Mouse (Mus musculus): ENCODE measurements at regions not wholly inside any gene's neighbourhood (a gene's known extent, or its start where the extent isn't known, plus 50 kb on each side); places are given as distances from the start of the nearest gene placed in this dataset.

GRCm38 (mm10) chr2:170222819-170223218, 74.9 kb upstream of the Zfp217 start:
- DNase-seq (ENCODE audit: low spot score) (no peak), ATAC-seq (no peak)
- H3K4me3 ChIP-seq (ENCODE audit: low read depth, low read length) = no peak overlapping the region
- H3K4me2 ChIP-seq (replicated peaks; ENCODE audit: low read depth, low read length) = peak overlapping the region; percentile 67; the same call in 1 of the 2 replicates
- H3K4me1 ChIP-seq (ENCODE audit: insufficient read depth, low read depth, low read length) = peaks cover 6% of the 10 kb centered on the region; the same call in 1 of the 2 replicates
- no peaks in the 10 kb centered on the region for H3K27me3 ChIP-seq (replicated peaks; ENCODE audit: insufficient read depth, low read length)
- H3K9ac ChIP-seq (replicated peaks; ENCODE audit: low read depth) = no peak overlapping the region
- no peaks in the 10 kb centered on the region for H3K36me3 ChIP-seq (ENCODE audit: insufficient read depth, low read length)
- TF ChIP-seq CTCF (IDR thresholded peaks at IDR 0.05) (no peak), EP300 (IDR thresholded peaks at IDR 0.05) (no peak)
- H3K9me3 ChIP-seq (ENCODE audit: low read length) = no peaks in the 10 kb centered on the region
- WGBS = under 1% methylated on average over 6 of the region's 6 CpGs
- peak overlapping the region; percentile 38; the same call in 1 of the 2 replicates for H3K27ac ChIP-seq (ENCODE audit: low read length)

GRCm38 (mm10) chr2:170221994-170222535, 74.2 kb upstream of the Zfp217 start:
- Histone ChIP-seq H3K36me3 (ENCODE audit: insufficient read depth, low read length) (no peaks in the 10 kb centered on the region), H3K9me3 (ENCODE audit: low read length) (no peaks in the 10 kb centered on the region), H3K4me2 (replicated peaks; ENCODE audit: low read depth, low read length) (peak overlapping the region; percentile 67; the same call in 1 of the 2 replicates), H3K4me1 (ENCODE audit: insufficient read depth, low read depth, low read length) (peaks cover 6% of the 10 kb centered on the region; the same call in 1 of the 2 replicates), H3K27me3 (replicated peaks; ENCODE audit: insufficient read depth, low read length) (no peaks in the 10 kb centered on the region), H3K27ac (ENCODE audit: low read length) (peak overlapping the region; percentile 38; the same call in 1 of the 2 replicates), H3K9ac (replicated peaks; ENCODE audit: low read depth) (no peak overlapping the region), H3K4me3 (ENCODE audit: low read depth, low read length) (no peak overlapping the region)
- no peak for TF ChIP-seq EP300 (IDR thresholded peaks at IDR 0.05)
- ATAC-seq (no peak), DNase-seq (ENCODE audit: low spot score) (no peak)
- WGBS = 14% methylated on average over 13 of the region's 13 CpGs

- TF ChIP-seq EP300 (IDR thresholded peaks at IDR 0.05) (no peak), CTCF (IDR thresholded peaks at IDR 0.05) (no peak)
- peak overlapping the region; percentile 62 for H3K27ac ChIP-seq (ENCODE audit: low read length)
- H3K27me3 ChIP-seq (replicated peaks; ENCODE audit: insufficient read depth, low read length) = no peaks in the 10 kb centered on the region
- H3K4me2 ChIP-seq (replicated peaks; ENCODE audit: low read depth, low read length) = peak overlapping the region; percentile 67
- H3K9me3 ChIP-seq (ENCODE audit: low read length) = no peaks in the 10 kb centered on the region
- peak; percentile 55 for ATAC-seq
- H3K9ac ChIP-seq (replicated peaks; ENCODE audit: low read depth) = no peak overlapping the region; the same call in 1 of the 2 replicates
- peak overlapping the region; percentile 38 for H3K4me3 ChIP-seq (ENCODE audit: low read depth, low read length)
- DNase-seq (ENCODE audit: low spot score) = peak; percentile 84
- WGBS = under 1% methylated on average over 20 of the region's 20 CpGs
- peaks cover 6% of the 10 kb centered on the region; the same call in 1 of the 2 replicates for H3K4me1 ChIP-seq (ENCODE audit: insufficient read depth, low read depth, low read length)
- H3K36me3 ChIP-seq (ENCODE audit: insufficient read depth, low read length) = no peaks in the 10 kb centered on the region
These were observed 73.0 kb upstream of the Zfp217 start for GRCm38 (mm10) chr2:170220871-170221369.

GRCm38 (mm10) chr2:170220443-170220842, 72.5 kb upstream of the Zfp217 start:
- Histone ChIP-seq H3K9me3 (ENCODE audit: low read length) (no peaks in the 10 kb centered on the region), H3K36me3 (ENCODE audit: insufficient read depth, low read length) (no peaks in the 10 kb centered on the region), H3K9ac (replicated peaks; ENCODE audit: low read depth) (no peak overlapping the region), H3K4me1 (ENCODE audit: insufficient read depth, low read depth, low read length) (peaks cover 6% of the 10 kb centered on the region; the same call in 1 of the 2 replicates), H3K27ac (ENCODE audit: low read length) (peak overlapping the region; percentile 62; the same call in 1 of the 2 replicates), H3K4me3 (ENCODE audit: low read depth, low read length) (peak overlapping the region; percentile 38), H3K27me3 (replicated peaks; ENCODE audit: insufficient read depth, low read length) (no peaks in the 10 kb centered on the region), H3K4me2 (replicated peaks; ENCODE audit: low read depth, low read length) (peak overlapping the region; percentile 67)
- no peak for TF ChIP-seq CTCF (IDR thresholded peaks at IDR 0.05)
- no peak; the same call in 1 of the 2 replicates for TF ChIP-seq EP300 (IDR thresholded peaks at IDR 0.05)
- ATAC-seq = peak; percentile 34
- 3% methylated on average over 11 of the region's 11 CpGs for WGBS
- DNase-seq (ENCODE audit: low spot score) = peak; percentile 81

GRCm38 (mm10) chr2:170219611-170220401, 71.9 kb upstream of the Zfp217 start:
- peak; percentile 36 for DNase-seq (ENCODE audit: low spot score)

DNA sequence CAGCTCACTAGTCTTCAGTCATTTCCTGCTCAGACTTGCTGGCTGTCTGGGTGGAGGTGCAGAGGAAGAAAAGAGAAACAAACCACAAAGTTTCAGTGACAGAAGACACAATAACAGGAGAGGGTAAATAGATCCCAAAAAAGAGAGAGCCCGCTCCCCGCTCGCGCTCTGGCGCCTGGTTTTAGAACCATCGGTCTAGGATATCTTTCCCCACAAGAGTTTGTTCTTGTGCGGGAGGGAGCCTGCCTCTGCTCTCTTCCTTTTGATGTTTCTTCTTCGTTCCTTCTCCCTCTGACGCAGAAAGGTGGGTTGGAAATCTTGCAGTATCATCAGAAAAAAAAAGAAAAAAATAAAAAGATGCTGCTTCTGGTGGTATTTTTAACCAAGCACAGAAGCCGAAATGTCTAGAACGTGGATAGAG, 71.3 kb upstream of the Zfp217 start:
- ATAC-seq (no peak; the same call in 1 of the 2 replicates), DNase-seq (ENCODE audit: low spot score) (no peak)
- Histone ChIP-seq H3K36me3 (ENCODE audit: insufficient read depth, low read length) (no peaks in the 10 kb centered on the region), H3K4me2 (replicated peaks; ENCODE audit: low read depth, low read length) (peak overlapping the region; percentile 67), H3K4me1 (ENCODE audit: insufficient read depth, low read depth, low read length) (peaks cover 6% of the 10 kb centered on the region; the same call in 1 of the 2 replicates), H3K27me3 (replicated peaks; ENCODE audit: insufficient read depth, low read length) (no peaks in the 10 kb centered on the region), H3K4me3 (ENCODE audit: low read depth, low read length) (peak overlapping the region; percentile 40), H3K9me3 (ENCODE audit: low read length) (no peaks in the 10 kb centered on the region), H3K9ac (replicated peaks; ENCODE audit: low read depth) (0 out of 2 replicates have a peak overlapping the region, but pooled peaks have one; percentile 34), H3K27ac (ENCODE audit: low read length) (peak overlapping the region; percentile 44)
- TF ChIP-seq CTCF (IDR thresholded peaks at IDR 0.05) = no peak
- no peak for TF ChIP-seq EP300 (IDR thresholded peaks at IDR 0.05)
- WGBS = 3% methylated on average over 11 of the region's 11 CpGs

More at GRCm38 (mm10) chr2:170219611-170220401, 71.9 kb upstream of the Zfp217 start:
- peak overlapping the region; percentile 44 for H3K27ac ChIP-seq (ENCODE audit: low read length)
- no peak for ATAC-seq
- no peaks in the 10 kb centered on the region for H3K36me3 ChIP-seq (ENCODE audit: insufficient read depth, low read length)
- TF ChIP-seq EP300 (IDR thresholded peaks at IDR 0.05) (no peak), CTCF (IDR thresholded peaks at IDR 0.05) (no peak)
- H3K9ac ChIP-seq (replicated peaks; ENCODE audit: low read depth) = 0 out of 2 replicates have a peak overlapping the region, but pooled peaks have one; percentile 34
- H3K4me2 ChIP-seq (replicated peaks; ENCODE audit: low read depth, low read length) = peak overlapping the region; percentile 67
- H3K27me3 ChIP-seq (replicated peaks; ENCODE audit: insufficient read depth, low read length) = no peaks in the 10 kb centered on the region
- peak overlapping the region; percentile 40 for H3K4me3 ChIP-seq (ENCODE audit: low read depth, low read length)
- H3K9me3 ChIP-seq (ENCODE audit: low read length) = no peaks in the 10 kb centered on the region
- WGBS = 9% methylated on average over 20 of the region's 20 CpGs
- peaks cover 6% of the 10 kb centered on the region; the same call in 1 of the 2 replicates for H3K4me1 ChIP-seq (ENCODE audit: insufficient read depth, low read depth, low read length)
